Mouse (Mus musculus) gonadal fat pad, adult 2 months (tissue): ENCODE measurements around the gene Tnp1. TPM values are rescaled to one million over a fixed set of nuclear protein-coding genes. Genes with fewer than 3 reads are reported as not detected.

Experiments
- DNase-seq: peaks from one replicate; pipeline ENCODE4 v3.0.0-alpha.2; 2012; ENCODE audit warnings: low read depth
- polyA plus RNA-seq: library from polyadenylated mRNA; depleted of rRNA; stranded (reverse); fragments of >200 nt; gene quantifications from 2 replicates; pipeline ENCODE4 v1.2.3, GENCODE M21; 2012; rRNA removed

Tnp1 gene
- polyA plus RNA-seq, result 9.7 and 29.0 TPM in 2 replicates

- no peak for DNase-seq
Observed at GRCm38 (mm10) chr1:73015731-73016130, at the start of gene Tnp1. Tnp1 (minus strand) TSS chr1:73015909.

GRCm38 (mm10) chr1:73064336-73064735 lies 48.6 kb upstream of the Tnp1 start:
- DNase-seq, result no peak

GRCm38 (mm10) chr1:73061491-73062233 lies 46.0 kb upstream of the Tnp1 start:
- no peak for DNase-seq

GRCm38 (mm10) chr1:73060271-73060670 lies 44.6 kb upstream of the Tnp1 start:
- DNase-seq, result no peak

- no peak for DNase-seq
Observed at GRCm38 (mm10) chr1:73056266-73057001, 40.7 kb upstream of the Tnp1 start.

- DNase-seq, result no peak
Observed at GRCm38 (mm10) chr1:73055820-73056219, 40.1 kb upstream of the Tnp1 start.

GRCm38 (mm10) chr1:73055206-73055605 lies 39.5 kb upstream of the Tnp1 start:
- DNase-seq, result no peak

- no peak for DNase-seq
Observed at GRCm38 (mm10) chr1:73053545-73054326, 38.0 kb upstream of the Tnp1 start.

GRCm38 (mm10) chr1:73046896-73047672 lies 31.4 kb upstream of the Tnp1 start:
- DNase-seq, result no peak

- DNase-seq, result no peak
Observed at GRCm38 (mm10) chr1:73045948-73046685, 30.4 kb upstream of the Tnp1 start.

- no peak for DNase-seq
Observed at GRCm38 (mm10) chr1:73043671-73044070, 28.0 kb upstream of the Tnp1 start.

- no peak for DNase-seq
Observed at GRCm38 (mm10) chr1:73040691-73041425, 25.1 kb upstream of the Tnp1 start.

GRCm38 (mm10) chr1:73038532-73038931 lies 22.8 kb upstream of the Tnp1 start:
- DNase-seq, result no peak

GRCm38 (mm10) chr1:73036536-73036935 lies 20.8 kb upstream of the Tnp1 start:
- DNase-seq, result no peak

- DNase-seq, result no peak
Observed at GRCm38 (mm10) chr1:73035726-73036125, 20.0 kb upstream of the Tnp1 start.

GRCm38 (mm10) chr1:73032491-73032890 lies 16.8 kb upstream of the Tnp1 start:
- no peak for DNase-seq

- DNase-seq, result no peak
Observed at GRCm38 (mm10) chr1:73028741-73029140, 13.0 kb upstream of the Tnp1 start.

GRCm38 (mm10) chr1:73027381-73027780 lies 11.7 kb upstream of the Tnp1 start:
- no peak for DNase-seq

GRCm38 (mm10) chr1:73026786-73027299 lies 11.1 kb upstream of the Tnp1 start:
- DNase-seq, result no peak

- no peak for DNase-seq
Observed at GRCm38 (mm10) chr1:73026157-73026556, 10.4 kb upstream of the Tnp1 start.
